Mouse (Mus musculus): ENCODE measurements around the gene Cfap73. TPM values are rescaled to one million over a fixed set of nuclear protein-coding genes. Genes with fewer than 3 reads are reported as not detected.

Cfap73 gene
- total and polyA plus RNA-seq, 3 experiments = 0.26 TPM; not detected in 2

- Histone ChIP-seq H3K9ac (ENCODE audit: insufficient read depth, low read depth) (no peak overlapping the region), H3K4me1 (ENCODE audit: control insufficient read depth in 1 of 2, insufficient read depth in 2 of 2) (peaks cover 4 to 35% of the 10 kb centered on the region in 2 experiments; a peak in 2 of 4 replicates), H3K79me2 (replicated peaks; ENCODE audit: control insufficient read depth, extremely low read depth, insufficient read depth, poor library complexity, severe bottlenecking) (no peaks in the 10 kb centered on the region), H3K4me3 (replicated peaks in 1 of 3; ENCODE audit: low read depth in 2 of 3, low read length in 2 of 3, poor library complexity in 1 of 3) (no peak overlapping the region), H3K27ac (ENCODE audit: insufficient read depth, low read depth) (no peak overlapping the region), H3K4me2 (ENCODE audit: insufficient read depth, low read depth, poor library complexity, severe bottlenecking) (no peak overlapping the region), H3K9me3 (replicated peaks; ENCODE audit: low read length) (no peaks in the 10 kb centered on the region), H3K36me3 (replicated peaks in 1 of 2; ENCODE audit: control insufficient read depth in 1 of 2, insufficient read depth in 1 of 2, low read length in 1 of 2) (peaks cover 28 to 87% of the 10 kb centered on the region in 2 experiments), H3K27me3 (replicated peaks) (no peaks in the 10 kb centered on the region)
- dilution Hi-C loops (cut with MboI; ENCODE audit: extremely low pct_ligation_motif_present, extremely low pct_unique_long_range_greater_than_20kb, low sequenced_read_pairs) (no loop called here), in situ Hi-C loops (cut with MboI; ENCODE audit: low pct_ligation_motif_present, low pct_unique_long_range_greater_than_20kb, low sequenced_read_pairs) (no loop called here)
- DNase-seq (ENCODE audit: extremely low read depth) = no peak
- TF ChIP-seq MAFK (IDR thresholded peaks at IDR 0.05; ENCODE audit: insufficient replicate concordance, low read length) = no peak
- TF ChIP-seq KAT2A (IDR thresholded peaks at IDR 0.05; ENCODE audit: insufficient replicate concordance, low read length) = no peak
- no peak for TF ChIP-seq CHD2 (IDR thresholded peaks at IDR 0.05; ENCODE audit: low read length)
Measured at GRCm38 (mm10) chr5:120670132-120670531, 36.1 kb upstream of the Cfap73 start.

- Histone ChIP-seq H3K4me1 (ENCODE audit: control insufficient read depth in 1 of 2, insufficient read depth in 2 of 2) (peaks cover 4 to 30% of the 10 kb centered on the region in 2 experiments; a peak in 2 of 4 replicates), H3K9ac (ENCODE audit: insufficient read depth, low read depth) (no peak overlapping the region), H3K27ac (ENCODE audit: insufficient read depth, low read depth) (no peak overlapping the region), H3K9me3 (replicated peaks; ENCODE audit: low read length) (no peaks in the 10 kb centered on the region), H3K27me3 (replicated peaks) (no peaks in the 10 kb centered on the region), H3K36me3 (replicated peaks in 1 of 2; ENCODE audit: control insufficient read depth in 1 of 2, insufficient read depth in 1 of 2, low read length in 1 of 2) (peaks cover 31 to 87% of the 10 kb centered on the region in 2 experiments), H3K4me3 (replicated peaks in 1 of 3; ENCODE audit: low read depth in 2 of 3, low read length in 2 of 3, poor library complexity in 1 of 3) (no peak overlapping the region), H3K4me2 (ENCODE audit: insufficient read depth, low read depth, poor library complexity, severe bottlenecking) (no peak overlapping the region), H3K79me2 (replicated peaks; ENCODE audit: control insufficient read depth, extremely low read depth, insufficient read depth, poor library complexity, severe bottlenecking) (no peaks in the 10 kb centered on the region)
- DNase-seq (ENCODE audit: extremely low read depth) = no peak
- dilution Hi-C loops (cut with MboI; ENCODE audit: extremely low pct_ligation_motif_present, extremely low pct_unique_long_range_greater_than_20kb, low sequenced_read_pairs) (no loop called here), in situ Hi-C loops (cut with MboI; ENCODE audit: low pct_ligation_motif_present, low pct_unique_long_range_greater_than_20kb, low sequenced_read_pairs) (no loop called here)
- TF ChIP-seq ZNF384 (IDR thresholded peaks at IDR 0.05; ENCODE audit: low read depth, low read length) = no peak
- no peak for TF ChIP-seq SMC3 (IDR thresholded peaks at IDR 0.05; ENCODE audit: low read depth, low read length)
- TF ChIP-seq NRF1 (IDR thresholded peaks at IDR 0.05; ENCODE audit: low read depth, low read length) = no peak
- TF ChIP-seq EP300 (IDR thresholded peaks at IDR 0.05; ENCODE audit: low read length) = no peak
- no peak for TF ChIP-seq USF2 (conservative IDR thresholded peaks at IDR 0.05; ENCODE audit: low read depth, low read length)
- TF ChIP-seq JUN (IDR thresholded peaks at IDR 0.05; ENCODE audit: insufficient read depth, low read depth, low read length) = no peak
- TF ChIP-seq NELFE (IDR thresholded peaks at IDR 0.05; ENCODE audit: low read depth, low read length) = no peak
- TF ChIP-seq MXI1 (IDR thresholded peaks at IDR 0.05; ENCODE audit: low read depth, low read length) = no peak
- no peak for TF ChIP-seq E2F4 (IDR thresholded peaks at IDR 0.05; ENCODE audit: insufficient replicate concordance, low read depth, low read length)
- no peak for TF ChIP-seq CHD1 (IDR thresholded peaks at IDR 0.05; ENCODE audit: low read depth, low read length)
- TF ChIP-seq JUND (conservative IDR thresholded peaks at IDR 0.05; ENCODE audit: low read depth, low read length) = no peak
- no peak for TF ChIP-seq PAX5 (IDR thresholded peaks at IDR 0.05; ENCODE audit: low read length)
- TF ChIP-seq TCF12 (IDR thresholded peaks at IDR 0.05; ENCODE audit: low read depth, low read length) = no peak
- no peak for TF ChIP-seq CHD2 (IDR thresholded peaks at IDR 0.05; ENCODE audit: low read length)
- no peak for TF ChIP-seq USF1 (IDR thresholded peaks at IDR 0.05; ENCODE audit: low read depth, low read length)
- no peak for TF ChIP-seq RAD21 (IDR thresholded peaks at IDR 0.05; ENCODE audit: low read depth, low read length)
- TF ChIP-seq MYC (IDR thresholded peaks at IDR 0.05; ENCODE audit: low read depth, low read length) = no peak
- no peak for TF ChIP-seq MAFK (IDR thresholded peaks at IDR 0.05; ENCODE audit: insufficient replicate concordance, low read length)
- no peak for TF ChIP-seq MAX (IDR thresholded peaks at IDR 0.05; ENCODE audit: low read length)
- no peak for TF ChIP-seq POLR2A (IDR thresholded peaks at IDR 0.05; ENCODE audit: low read depth, low read length)
Measured at GRCm38 (mm10) chr5:120668761-120669160, 34.7 kb upstream of the Cfap73 start.

Measured in CH12.LX (cell line).